Mouse (Mus musculus) olfactory bulb, adult 2 months (tissue): ENCODE measurements around the gene Ptov1. TPM values are rescaled to one million over a fixed set of nuclear protein-coding genes. Genes with fewer than 3 reads are reported as not detected.

Experiments
- H3K27ac ChIP-seq: fragments of 200-500 bp; 2 replicates; pipeline ENCODE4 v1.5.1; 2012; ENCODE audit warnings: low read depth, low read length; ENCODE audit not compliant: insufficient read depth
- H3K4me1 ChIP-seq: fragments of 200-500 bp; 2 replicates; pipeline ENCODE4 v1.6.1; 2012; ENCODE audit warnings: low read length; ENCODE audit not compliant: control insufficient read depth, insufficient read depth
- H3K4me3 ChIP-seq: fragments of 200-500 bp; 2 replicates; pipeline ENCODE4 v1.5.1; 2012; ENCODE audit warnings: mild to moderate bottlenecking, low read depth, low read length, moderate library complexity; ENCODE audit not compliant: insufficient read depth
- CTCF ChIP-seq: fragments of 200-500 bp; IDR thresholded peaks from 2 replicates; pipeline ENCODE4 v1.5.1; 2012; ENCODE audit warnings: low read depth, mild to moderate bottlenecking, low read length, moderate library complexity; ENCODE audit not compliant: insufficient read depth
- POLR2A ChIP-seq: fragments of 200-500 bp; IDR thresholded peaks from 2 replicates; pipeline ENCODE4 v1.6.1; 2012; ENCODE audit warnings: mild to moderate bottlenecking, low read depth, low read length, moderate library complexity; ENCODE audit not compliant: insufficient read depth
- WGBS: fragments of 180-500 bp; shearing (Covaris S2); methylation state at CpG from one replicate; pipeline ENCODE4 v1.1.7; 2018; 5-methylcytosine and 5-hydroxymethylcytosine counted together
- polyA plus RNA-seq: library from polyadenylated mRNA; stranded (reverse); fragments of >200 nt; gene quantifications from 2 replicates; pipeline ENCODE4 v1.2.4, GENCODE M21; 2012; ENCODE audit warnings: low replicate concordance; ENCODE audit not compliant: missing spikeins, insufficient read depth, insufficient read length

Gene Ptov1
- polyA plus RNA-seq, 1 experiment: not detected

DNA sequence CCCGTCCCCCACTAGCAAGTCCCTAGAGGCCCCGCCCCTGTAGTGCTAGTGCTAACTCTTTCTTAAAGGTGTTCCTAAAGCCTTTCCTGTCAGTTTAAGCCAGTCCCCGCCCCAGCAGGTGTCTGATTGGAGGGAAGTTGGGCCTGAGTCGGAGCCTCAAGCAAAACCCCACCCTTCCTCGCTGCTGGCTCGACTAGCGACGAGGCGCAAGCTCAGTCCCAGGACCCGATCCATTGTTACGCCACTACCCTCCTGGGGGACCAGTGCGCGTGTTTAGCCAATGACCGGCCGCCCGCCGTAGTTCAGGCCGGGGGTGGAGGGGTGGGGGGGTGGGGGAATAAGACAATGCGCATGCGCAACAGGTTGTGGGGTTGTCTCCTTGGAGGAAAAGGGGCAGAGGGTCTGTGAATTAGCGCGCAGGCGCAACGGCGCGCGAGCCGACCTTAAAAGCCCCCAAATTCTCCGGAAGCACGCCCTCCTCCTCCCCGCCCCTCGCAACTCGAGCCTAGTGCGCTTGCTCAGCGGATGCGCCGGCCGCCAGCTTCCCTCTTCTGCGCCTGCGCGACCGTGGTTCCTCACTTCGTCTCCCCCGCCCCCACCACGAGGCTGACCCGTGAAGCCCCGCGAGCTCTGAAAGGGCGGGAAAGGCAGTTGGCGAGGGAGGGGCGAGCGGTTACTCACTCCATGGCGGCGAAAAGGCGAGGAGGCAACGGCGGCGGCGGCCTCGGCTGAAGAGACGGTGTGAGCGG, 53.7 kb downstream of the Ptov1 start, which contains the start of the genes Nup62 and Il4i1:
Gene Nup62, plus strand, starts transcription at position 368 of the 749 bp plus-strand sequence.
Gene Il4i1, plus strand, starts transcription at position 667 of the 749 bp plus-strand sequence.
- Histone ChIP-seq H3K27ac (peak within 1 kb of the TSS; percentile 95), H3K4me1 (peaks cover 13% of the 10 kb centered on the region), H3K4me3 (peak within 1 kb of the TSS; percentile 100)
- under 1% methylated on average over 62 of the region's 62 CpGs for WGBS
- TF ChIP-seq CTCF (no peak), POLR2A (0 out of 2 replicates have a peak, but pooled peaks have one; percentile 34)

GRCm38 (mm10) chr7:44814952-44815553, 54.5 kb downstream of the Ptov1 start:
- no peak overlapping the region; the same call in 1 of the 2 replicates for H3K27ac ChIP-seq
- 27% methylated on average over 14 of the region's 14 CpGs for WGBS
- H3K4me3 ChIP-seq: peak overlapping the region; percentile 100
- TF ChIP-seq CTCF: no peak
- TF ChIP-seq POLR2A: no peak
- H3K4me1 ChIP-seq: peaks cover 13% of the 10 kb centered on the region

GRCm38 (mm10) chr7:44814423-44814822, 55.2 kb downstream of the Ptov1 start:
- Histone ChIP-seq H3K4me3 (no peak overlapping the region), H3K27ac (no peak overlapping the region), H3K4me1 (peaks cover 9% of the 10 kb centered on the region)
- no peak for TF ChIP-seq POLR2A
- no peak for TF ChIP-seq CTCF
- WGBS: 87% methylated on average over 4 of the region's 4 CpGs

- peaks cover 8% of the 10 kb centered on the region for H3K4me1 ChIP-seq
- no peak for TF ChIP-seq POLR2A
- no peak for TF ChIP-seq CTCF
- WGBS: 86% methylated on average over 3 of the region's 3 CpGs
- H3K4me3 ChIP-seq: no peak overlapping the region
- no peak overlapping the region for H3K27ac ChIP-seq
Measured at GRCm38 (mm10) chr7:44813985-44814384, 55.6 kb downstream of the Ptov1 start.

Other genes with a start within 250 kb of the Ptov1 start
- gene Myh14, start 198.9 kb downstream of the Ptov1 start, polyA plus RNA-seq: not detected in 2 replicates
- not detected in 2 replicates for gene Izumo2, start 161.0 kb downstream of the Ptov1 start, polyA plus RNA-seq
- gene Vrk3, start 121.4 kb downstream of the Ptov1 start, polyA plus RNA-seq: not detected in 2 replicates
- not detected in 2 replicates for gene Zfp473, start 118.7 kb downstream of the Ptov1 start, polyA plus RNA-seq
- not detected in 2 replicates for gene Nup62, start 53.7 kb downstream of the Ptov1 start, polyA plus RNA-seq
- gene Il4i1, start 53.4 kb downstream of the Ptov1 start, polyA plus RNA-seq: not detected in 2 replicates
- gene Atf5, start 53.1 kb downstream of the Ptov1 start, polyA plus RNA-seq: not detected in 2 replicates
- gene Akt1s1, start 20.8 kb downstream of the Ptov1 start, polyA plus RNA-seq: not detected in 2 replicates
- gene Tbc1d17, start 20.7 kb downstream of the Ptov1 start, polyA plus RNA-seq: not detected in 2 replicates
- not detected in 2 replicates for gene Pnkp, start 12.6 kb downstream of the Ptov1 start, polyA plus RNA-seq
- gene Med25, start 22.9 kb upstream of the Ptov1 start, polyA plus RNA-seq: not detected in 2 replicates
- not detected in 2 replicates for gene Fuz, start 26.3 kb upstream of the Ptov1 start, polyA plus RNA-seq
- not detected in 2 replicates for gene Ap2a1, start 59.7 kb upstream of the Ptov1 start, polyA plus RNA-seq
- gene Tsks, start 73.4 kb upstream of the Ptov1 start, polyA plus RNA-seq: not detected in 2 replicates
- not detected in 2 replicates for gene Cpt1c, start 105.1 kb upstream of the Ptov1 start, polyA plus RNA-seq
- not detected in 2 replicates for gene Prmt1, start 116.8 kb upstream of the Ptov1 start, polyA plus RNA-seq
- not detected in 2 replicates for gene Irf3, start 127.9 kb upstream of the Ptov1 start, polyA plus RNA-seq
- not detected in 2 replicates for gene Bcl2l12, start 128.9 kb upstream of the Ptov1 start, polyA plus RNA-seq
- gene Scaf1, start 146.6 kb upstream of the Ptov1 start, polyA plus RNA-seq: not detected in 2 replicates
- not detected in 2 replicates for gene Rras, start 148.2 kb upstream of the Ptov1 start, polyA plus RNA-seq
- not detected in 2 replicates for gene Prr12, start 183.1 kb upstream of the Ptov1 start, polyA plus RNA-seq
- not detected in 2 replicates for gene Nosip, start 192.6 kb upstream of the Ptov1 start, polyA plus RNA-seq
- gene Prrg2, start 192.9 kb upstream of the Ptov1 start, polyA plus RNA-seq: not detected in 2 replicates
- gene Rcn3, start 222.4 kb upstream of the Ptov1 start, polyA plus RNA-seq: not detected in 2 replicates
- gene Fcgrt, start 234.1 kb upstream of the Ptov1 start, polyA plus RNA-seq: not detected in 2 replicates